Mouse (Mus musculus) midbrain, embryonic 11.5 days (tissue): ENCODE results near the gene Zfp341. TPM values are rescaled to one million over a fixed set of nuclear protein-coding genes. Genes with fewer than 3 reads are reported as not detected.

Experiments used
- ATAC-seq: fragments of 200-750 bp; cut with Nextera tagmentation; 2 replicates; pipeline ENCODE4 v1.8.0; 2017; ENCODE audit warnings: moderate TSS enrichment, moderate library complexity; ENCODE audit not compliant: low FRiP score
- DNase-seq: peaks from one replicate; pipeline ENCODE4 v3.0.0; 2015; ENCODE audit warnings: low spot score; ENCODE audit errors: missing footprints
- H3K27ac ChIP-seq: fragments of 300-500 bp; sonication (generic); 2 replicates; pipeline ENCODE4 v1.5.1; 2014; ENCODE audit warnings: low read depth, low read length
- H3K27me3 ChIP-seq: fragments of 300-500 bp; sonication (generic); 2 replicates; pipeline ENCODE4 v1.6.1; 2014; ENCODE audit warnings: mild to moderate bottlenecking, low read length, moderate library complexity, mixed read lengths; ENCODE audit not compliant: control insufficient read depth, insufficient read depth
- H3K36me3 ChIP-seq: fragments of 300-500 bp; sonication (generic); 2 replicates; pipeline ENCODE4 v1.6.1; 2014; ENCODE audit warnings: mild to moderate bottlenecking, low read length, moderate library complexity, mixed read lengths; ENCODE audit not compliant: control insufficient read depth, insufficient read depth
- H3K4me1 ChIP-seq: fragments of 300-500 bp; sonication (generic); 2 replicates; pipeline ENCODE4 v1.6.1; 2014; ENCODE audit warnings: low read length; ENCODE audit not compliant: control insufficient read depth, insufficient read depth
- H3K4me2 ChIP-seq: fragments of 300-500 bp; sonication (generic); 2 replicates; pipeline ENCODE4 v1.6.1; 2014; ENCODE audit warnings: mild to moderate bottlenecking, moderate library complexity
- H3K4me3 ChIP-seq: fragments of 300-500 bp; sonication (generic); 2 replicates; pipeline ENCODE4 v1.5.1; 2014; ENCODE audit warnings: low read depth, low read length
- H3K9ac ChIP-seq: fragments of 300-500 bp; sonication (generic); 2 replicates; pipeline ENCODE4 v1.6.1; 2014; ENCODE audit warnings: low read length
- H3K9me3 ChIP-seq: fragments of 300-500 bp; sonication (generic); 2 replicates; pipeline ENCODE4 v1.6.1; 2016; ENCODE audit warnings: low read length; ENCODE audit not compliant: control insufficient read depth
- WGBS: fragments of 180-500 bp; shearing (Covaris S2); extraction: QIAGEN DNeasy Blood & Tissue Kit; methylation state at CpG from one replicate; pipeline ENCODE4 v1.1.7; 2014; 5-methylcytosine and 5-hydroxymethylcytosine counted together
- polyA plus RNA-seq: library from polyadenylated mRNA; unstranded; fragments of >200 nt; fragmentation: Nextera tagmentation; extraction: Ambion mirVana; gene quantifications from 2 replicates; pipeline ENCODE4 v1.2.1, GENCODE M21; 2014

The Zfp341 gene
- polyA plus RNA-seq, 1 experiment from 2014 or later, result 1.2 TPM

DNA sequence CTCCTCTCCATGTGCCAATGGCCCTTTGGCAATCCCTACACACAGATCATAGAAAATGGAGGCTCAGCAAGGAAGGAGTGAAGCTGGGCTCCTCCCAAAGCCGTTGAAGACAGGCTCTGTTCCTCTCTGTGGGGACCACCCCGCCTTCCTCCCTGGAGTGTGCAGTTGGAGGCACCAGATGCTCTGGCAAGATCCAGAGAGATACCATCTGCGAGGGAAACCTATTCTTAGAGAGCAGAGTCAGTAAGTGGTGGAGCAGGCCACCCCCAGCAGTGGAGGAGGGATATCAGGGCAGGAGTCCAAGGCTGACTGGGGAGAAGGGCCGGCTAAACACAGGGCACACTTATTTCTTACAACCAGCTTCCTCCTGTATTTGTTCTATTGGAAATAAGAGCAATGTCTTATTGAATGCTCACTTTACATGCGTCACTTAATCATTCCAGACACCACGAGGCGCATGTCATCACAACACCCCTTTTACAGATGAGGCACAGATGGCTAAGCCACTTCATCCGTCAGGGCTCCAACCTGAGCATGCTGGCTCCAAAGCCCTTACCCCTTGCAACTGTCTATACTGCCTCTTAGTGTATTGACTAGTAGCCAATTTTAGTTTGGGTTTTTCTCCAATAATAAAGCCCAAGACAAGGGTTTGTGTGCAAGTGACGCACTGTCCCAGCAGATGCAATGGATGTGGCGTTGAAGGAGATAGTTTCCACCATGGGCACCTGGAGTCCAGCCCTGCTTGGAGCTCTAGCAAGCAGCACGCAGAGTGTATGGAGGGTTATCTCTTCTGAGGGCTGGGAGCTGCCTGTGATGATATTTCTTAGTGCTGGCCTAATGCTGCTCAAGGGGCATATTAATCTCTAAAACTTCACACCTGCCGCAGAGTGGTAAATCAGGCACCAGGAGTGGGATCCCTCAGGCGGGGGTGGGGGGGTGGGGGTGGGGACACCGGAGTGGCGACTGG lies 28.9 kb upstream of the Zfp341 start:
- DNase-seq, result peak; percentile 81
- no peak overlapping the region for H3K27ac ChIP-seq

DNA sequence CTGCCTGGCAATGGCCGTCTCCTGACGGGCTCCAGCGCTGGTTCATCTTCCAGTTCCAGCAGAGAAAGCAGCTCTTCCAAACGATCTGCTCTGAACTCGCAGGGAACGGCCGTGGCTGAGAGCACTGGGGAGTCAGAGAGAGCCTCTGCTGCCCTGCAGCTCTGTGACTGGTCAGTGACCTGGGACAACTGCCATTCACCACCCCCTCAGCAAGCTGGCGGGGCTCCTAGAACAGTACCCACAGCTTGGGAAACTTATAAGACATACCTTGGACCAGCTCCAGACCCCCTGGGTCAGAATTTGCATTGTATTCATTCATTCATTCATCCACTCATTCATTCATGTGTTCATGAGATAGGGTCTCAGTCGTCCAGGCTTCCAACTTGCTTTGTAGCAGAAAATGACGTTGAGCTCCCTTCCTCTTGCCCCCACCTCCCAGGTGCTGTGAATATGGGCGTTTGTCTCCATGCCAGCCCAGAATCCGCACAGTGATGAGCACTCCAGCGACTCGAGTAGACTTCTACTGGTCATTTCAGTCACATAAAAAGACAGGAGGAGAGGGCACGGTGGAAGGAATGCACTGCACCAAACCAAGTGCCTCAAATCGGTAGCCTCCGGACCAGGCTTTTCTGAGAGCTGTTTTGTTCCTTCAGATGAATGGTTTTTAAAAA lies 28.0 kb upstream of the Zfp341 start:
- DNase-seq (peak; percentile 65), ATAC-seq (no peak)
- H3K4me2 ChIP-seq, result no peak overlapping the region
- no peak overlapping the region for H3K27ac ChIP-seq
- H3K9me3 ChIP-seq, result no peaks in the 10 kb centered on the region
- no peak overlapping the region for H3K9ac ChIP-seq
- no peaks in the 10 kb centered on the region for H3K4me1 ChIP-seq
- 79% methylated on average over 17 of the region's 17 CpGs for WGBS
- no peaks in the 10 kb centered on the region for H3K27me3 ChIP-seq
- no peaks in the 10 kb centered on the region for H3K36me3 ChIP-seq
- H3K4me3 ChIP-seq, result no peak overlapping the region

More for the DNA sequence above, 28.9 kb upstream of the Zfp341 start:
- H3K27me3 ChIP-seq, result no peaks in the 10 kb centered on the region
- H3K4me3 ChIP-seq, result no peak overlapping the region
- H3K9me3 ChIP-seq, result no peaks in the 10 kb centered on the region
- H3K4me2 ChIP-seq, result no peak overlapping the region
- WGBS, result 73% methylated on average over 15 of the region's 15 CpGs
- no peak overlapping the region for H3K9ac ChIP-seq
- no peaks in the 10 kb centered on the region for H3K4me1 ChIP-seq
- ATAC-seq, result peak; percentile 40; the same call in 1 of the 2 replicates
- no peaks in the 10 kb centered on the region for H3K36me3 ChIP-seq

DNA sequence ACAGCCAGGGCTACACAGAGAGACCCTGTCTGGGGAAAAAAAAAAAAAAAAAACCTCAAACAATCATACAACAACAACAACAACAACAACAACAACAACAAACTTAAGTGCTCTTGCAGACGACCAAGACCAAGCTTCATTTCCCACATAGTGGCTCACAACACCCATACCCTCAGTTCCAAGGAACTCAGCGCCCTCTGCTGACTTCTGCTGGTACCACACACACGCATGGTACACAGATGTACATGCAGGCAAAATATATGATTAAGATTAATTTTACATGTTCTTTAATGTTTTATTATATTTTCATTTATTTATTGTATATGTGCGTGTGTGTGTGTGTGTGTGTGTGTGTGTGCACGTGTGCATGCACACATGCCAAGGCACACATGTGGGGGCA lies 26.7 kb upstream of the Zfp341 start:
- H3K9ac ChIP-seq, result no peak overlapping the region
- no peak overlapping the region for H3K4me3 ChIP-seq
- ATAC-seq (no peak), DNase-seq (peak; percentile 85)
- H3K9me3 ChIP-seq, result no peaks in the 10 kb centered on the region
- 73% methylated on average over 5 of the region's 5 CpGs for WGBS
- H3K27me3 ChIP-seq, result no peaks in the 10 kb centered on the region
- H3K36me3 ChIP-seq, result no peaks in the 10 kb centered on the region
- no peak overlapping the region for H3K4me2 ChIP-seq
- no peaks in the 10 kb centered on the region for H3K4me1 ChIP-seq
- H3K27ac ChIP-seq, result no peak overlapping the region

DNA sequence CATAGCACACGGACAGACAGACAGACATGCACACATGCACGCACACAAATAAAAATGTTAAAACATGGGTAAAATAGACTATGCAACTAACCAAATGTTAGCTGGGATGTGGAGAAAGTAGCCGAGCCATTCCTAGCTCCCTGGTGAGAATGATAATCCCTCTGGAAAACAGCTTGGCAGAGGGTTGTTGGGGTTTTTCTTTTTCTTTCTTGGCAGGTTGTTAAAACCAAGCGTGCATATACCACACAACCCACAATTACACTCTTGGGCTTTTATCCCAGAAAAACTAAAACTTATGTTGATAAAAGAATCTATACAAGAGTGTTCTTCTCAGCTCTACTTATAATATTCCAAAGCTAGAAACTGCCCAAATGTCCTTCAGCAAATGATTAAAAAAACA lies 24.0 kb upstream of the Zfp341 start:
- no peak overlapping the region for H3K4me2 ChIP-seq
- H3K36me3 ChIP-seq, result no peaks in the 10 kb centered on the region
- H3K9me3 ChIP-seq, result no peaks in the 10 kb centered on the region
- 78% methylated on average over 4 of the region's 4 CpGs for WGBS
- H3K9ac ChIP-seq, result no peak overlapping the region
- H3K4me1 ChIP-seq, result no peaks in the 10 kb centered on the region
- H3K27ac ChIP-seq, result no peak overlapping the region
- no peak overlapping the region for H3K4me3 ChIP-seq
- no peak for DNase-seq
- H3K27me3 ChIP-seq, result no peaks in the 10 kb centered on the region
- no peak for ATAC-seq

DNA sequence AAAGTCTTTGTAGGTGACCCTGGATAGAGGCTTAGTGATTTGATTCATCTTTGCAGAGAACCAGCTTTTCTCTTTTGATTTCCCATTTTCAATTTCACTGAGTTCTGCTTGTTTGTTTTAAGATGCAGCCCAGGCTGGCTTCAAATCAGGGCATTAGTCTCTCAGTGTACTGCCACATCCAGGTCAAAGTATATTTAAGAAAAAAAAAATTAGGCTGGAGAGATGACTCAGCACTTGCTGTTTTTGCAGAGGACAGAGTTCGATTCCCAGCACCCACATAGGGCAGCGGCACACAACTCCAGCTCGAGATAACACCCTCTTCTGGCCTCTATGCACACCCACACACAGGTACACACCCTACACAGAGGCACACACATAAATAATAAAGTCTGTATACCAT lies 21.9 kb upstream of the Zfp341 start:
- no peaks in the 10 kb centered on the region for H3K9me3 ChIP-seq
- no peak overlapping the region for H3K4me2 ChIP-seq
- H3K27me3 ChIP-seq, result no peaks in the 10 kb centered on the region
- H3K4me3 ChIP-seq, result no peak overlapping the region
- DNase-seq, result no peak
- no peaks in the 10 kb centered on the region for H3K36me3 ChIP-seq
- no peak overlapping the region for H3K27ac ChIP-seq
- WGBS, result 85% methylated on average over 3 of the region's 3 CpGs
- H3K9ac ChIP-seq, result no peak overlapping the region
- ATAC-seq, result no peak
- no peaks in the 10 kb centered on the region for H3K4me1 ChIP-seq

DNA sequence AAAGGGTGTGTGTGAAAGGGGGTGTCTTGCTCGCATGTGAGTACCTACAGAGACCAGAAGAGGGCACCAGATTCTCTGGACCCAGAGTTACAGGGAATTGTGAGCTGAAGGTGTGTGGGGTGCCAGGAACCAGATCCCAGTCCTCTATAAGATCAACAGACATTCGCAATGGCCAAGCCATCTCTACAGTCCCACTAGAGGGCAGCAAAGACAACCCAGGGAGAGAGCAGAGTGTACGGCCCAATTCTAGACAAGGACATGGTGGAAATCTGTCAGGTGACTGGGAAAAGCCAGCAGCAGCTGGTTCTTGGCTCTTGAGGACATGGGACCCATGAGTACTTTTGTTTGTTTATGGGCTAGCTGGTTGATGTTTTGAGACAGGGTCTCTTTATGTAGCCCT lies 20.1 kb upstream of the Zfp341 start:
- no peaks in the 10 kb centered on the region for H3K27me3 ChIP-seq
- H3K9ac ChIP-seq, result no peak overlapping the region
- H3K27ac ChIP-seq, result no peak overlapping the region
- WGBS, result 66% methylated on average over 3 of the region's 3 CpGs
- DNase-seq (no peak), ATAC-seq (no peak)
- no peaks in the 10 kb centered on the region for H3K4me1 ChIP-seq
- no peak overlapping the region for H3K4me2 ChIP-seq
- no peak overlapping the region for H3K4me3 ChIP-seq
- H3K9me3 ChIP-seq, result no peaks in the 10 kb centered on the region
- no peaks in the 10 kb centered on the region for H3K36me3 ChIP-seq

DNA sequence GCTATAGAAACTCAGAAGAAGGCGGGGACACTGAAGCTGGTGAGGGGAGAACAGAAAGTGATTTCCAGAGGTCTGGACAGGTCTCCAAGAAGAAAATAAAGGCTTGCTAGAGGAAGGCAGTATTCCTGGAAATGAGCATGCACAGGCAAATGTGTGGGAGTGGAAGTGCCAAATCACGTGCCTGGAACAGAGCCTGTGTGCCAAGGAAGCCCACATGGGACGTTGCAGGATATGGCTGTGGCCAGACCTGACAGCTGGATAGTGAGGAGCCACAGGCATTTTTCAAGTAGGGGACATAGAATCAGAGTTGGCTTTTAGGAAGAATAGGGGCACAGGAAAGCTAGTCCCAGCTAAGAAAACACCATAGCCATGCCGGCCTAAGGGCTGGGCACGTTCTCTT lies 17.3 kb upstream of the Zfp341 start:
- H3K4me1 ChIP-seq, result no peaks in the 10 kb centered on the region
- WGBS, result 85% methylated on average over 5 of the region's 5 CpGs
- no peaks in the 10 kb centered on the region for H3K27me3 ChIP-seq
- DNase-seq, result no peak
- H3K9me3 ChIP-seq, result no peaks in the 10 kb centered on the region
- no peaks in the 10 kb centered on the region for H3K36me3 ChIP-seq
- no peak overlapping the region for H3K4me2 ChIP-seq
- H3K27ac ChIP-seq, result no peak overlapping the region
- no peak overlapping the region for H3K4me3 ChIP-seq
- no peak for ATAC-seq
- H3K9ac ChIP-seq, result no peak overlapping the region

DNA sequence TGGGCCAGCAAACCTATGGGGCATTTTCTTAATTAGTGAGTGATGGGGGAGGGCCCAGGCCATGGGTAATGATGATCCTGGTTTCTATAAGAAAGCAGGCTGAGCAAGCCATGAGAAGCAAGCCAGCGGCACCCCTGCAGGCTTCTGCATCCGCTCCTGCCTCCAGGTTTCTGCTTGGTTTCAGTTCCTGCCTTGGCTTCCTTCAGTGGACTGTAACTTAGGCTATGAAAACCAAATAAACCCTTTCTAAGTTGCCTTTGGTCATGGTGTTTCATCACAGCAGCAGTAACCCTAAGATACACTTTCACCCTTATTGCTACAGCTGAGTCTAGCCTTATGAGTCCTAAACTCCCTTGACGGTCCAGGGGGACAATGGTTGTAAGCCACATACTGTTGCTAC lies 15.7 kb upstream of the Zfp341 start:
- H3K9me3 ChIP-seq, result no peaks in the 10 kb centered on the region
- no peaks in the 10 kb centered on the region for H3K36me3 ChIP-seq
- H3K4me2 ChIP-seq, result no peak overlapping the region
- no peak overlapping the region for H3K9ac ChIP-seq
- no peak overlapping the region for H3K4me3 ChIP-seq
- H3K27me3 ChIP-seq, result no peaks in the 10 kb centered on the region
- DNase-seq, result no peak
- H3K4me1 ChIP-seq, result no peaks in the 10 kb centered on the region
- WGBS, result 88% methylated on average over 3 of the region's 3 CpGs
- no peak overlapping the region for H3K27ac ChIP-seq
- no peak for ATAC-seq

DNA sequence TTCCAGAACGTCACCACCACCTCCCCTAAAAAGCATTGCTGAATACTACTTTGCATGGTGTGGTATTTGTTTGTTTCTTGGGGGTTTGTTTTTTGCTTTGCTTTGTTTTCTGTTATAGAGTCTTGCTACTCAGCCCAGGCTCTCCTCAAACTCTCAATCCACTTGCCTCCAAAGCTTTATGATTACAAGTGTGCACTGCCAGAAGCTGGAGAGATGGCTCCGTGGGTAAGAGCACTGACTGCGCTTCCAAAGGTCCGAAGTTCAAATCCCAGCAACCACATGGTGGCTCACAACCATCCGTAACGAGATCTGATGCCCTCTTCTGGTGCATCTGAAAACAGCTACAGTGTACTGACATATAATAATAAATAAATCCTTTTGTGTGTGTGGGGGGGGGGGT lies 12.5 kb upstream of the Zfp341 start:
- no peak overlapping the region for H3K4me2 ChIP-seq
- DNase-seq, result no peak

More for the DNA sequence above, 12.5 kb upstream of the Zfp341 start:
- Histone ChIP-seq H3K4me3 (no peak overlapping the region), H3K27me3 (no peaks in the 10 kb centered on the region), H3K36me3 (no peaks in the 10 kb centered on the region), H3K27ac (no peak overlapping the region), H3K9me3 (no peaks in the 10 kb centered on the region), H3K4me1 (no peaks in the 10 kb centered on the region; the same call in 1 of the 2 replicates), H3K9ac (no peak overlapping the region)
- ATAC-seq, result no peak
- WGBS, result 67% methylated on average over 6 of the region's 6 CpGs
